Mouse (Mus musculus): ENCODE results near the gene Mmachc. TPM values are rescaled to one million over a fixed set of nuclear protein-coding genes. Genes with fewer than 3 reads are reported as not detected.
"Not testable (repeated sequence)": the region's sequence is repeated elsewhere in the genome, so short reads cannot be mapped to it uniquely, and the experiment has no call there.

The Mmachc gene
- polyA plus RNA-seq, 1 experiment from 2014 or later, result 5.9 TPM

- H3K9ac ChIP-seq (ENCODE audit: low read depth, low read length), result no peak overlapping the region
- H3K27me3 ChIP-seq (replicated peaks; ENCODE audit: control insufficient read depth, insufficient read depth, low read length), result no peaks in the 10 kb centered on the region
- TF ChIP-seq CTCF (IDR thresholded peaks at IDR 0.05; ENCODE audit: low read depth), result no peak
- no peak overlapping the region for H3K4me3 ChIP-seq (ENCODE audit: low read depth, low read length)
- 0 out of 2 replicates have a peak overlapping the region, but pooled peaks have one; percentile 1 for H3K4me2 ChIP-seq (replicated peaks; ENCODE audit: low read depth)
- H3K27ac ChIP-seq (ENCODE audit: low read depth, low read length), result peak overlapping the region; percentile 71
- 37% methylated on average over 6 of the region's 6 CpGs for WGBS
- ATAC-seq, result peak; percentile 84
- H3K36me3 ChIP-seq (ENCODE audit: control insufficient read depth, insufficient read depth), result no peaks in the 10 kb centered on the region
- no peaks in the 10 kb centered on the region for H3K9me3 ChIP-seq (ENCODE audit: control insufficient read depth)
- peaks cover 7% of the 10 kb centered on the region; the same call in 1 of the 2 replicates for H3K4me1 ChIP-seq (replicated peaks; ENCODE audit: control insufficient read depth, insufficient read depth, low read length)
Observed at GRCm38 (mm10) chr4:116660829-116661228, 47.4 kb downstream of the Mmachc start.

DNA sequence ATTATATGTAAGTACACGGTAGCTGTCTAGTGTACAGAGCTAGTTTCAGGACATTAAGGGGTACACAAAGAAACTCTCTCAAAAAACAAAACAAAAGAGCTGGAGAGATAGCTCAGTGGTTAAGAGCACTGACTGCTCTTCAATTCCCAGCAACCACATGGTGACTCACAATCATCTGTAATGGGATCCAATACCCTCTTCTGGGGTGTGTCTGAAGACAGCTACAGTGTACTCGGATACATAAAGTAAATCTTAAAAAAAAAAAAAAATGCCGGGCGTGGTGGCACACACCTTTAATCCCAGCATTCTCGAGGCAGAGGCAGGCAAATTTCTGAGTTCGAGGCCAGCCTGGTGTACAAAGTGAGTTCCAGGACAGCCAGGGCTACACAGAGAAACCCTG, 48.3 kb downstream of the Mmachc start:
- H3K4me1 ChIP-seq (replicated peaks; ENCODE audit: control insufficient read depth, insufficient read depth, low read length); H3K4me3 ChIP-seq (ENCODE audit: low read depth, low read length); H3K4me2 ChIP-seq (replicated peaks; ENCODE audit: low read depth); H3K27me3 ChIP-seq (replicated peaks; ENCODE audit: control insufficient read depth, insufficient read depth, low read length); ATAC-seq; H3K36me3 ChIP-seq (ENCODE audit: control insufficient read depth, insufficient read depth); H3K9me3 ChIP-seq (ENCODE audit: control insufficient read depth); H3K9ac ChIP-seq (ENCODE audit: low read depth, low read length): not testable (repeated sequence)
- H3K27ac ChIP-seq (ENCODE audit: low read depth, low read length), result peak overlapping the region; percentile 71; the same call in 1 of the 2 replicates
- WGBS, result 51% methylated on average over 6 of the region's 6 CpGs

DNA sequence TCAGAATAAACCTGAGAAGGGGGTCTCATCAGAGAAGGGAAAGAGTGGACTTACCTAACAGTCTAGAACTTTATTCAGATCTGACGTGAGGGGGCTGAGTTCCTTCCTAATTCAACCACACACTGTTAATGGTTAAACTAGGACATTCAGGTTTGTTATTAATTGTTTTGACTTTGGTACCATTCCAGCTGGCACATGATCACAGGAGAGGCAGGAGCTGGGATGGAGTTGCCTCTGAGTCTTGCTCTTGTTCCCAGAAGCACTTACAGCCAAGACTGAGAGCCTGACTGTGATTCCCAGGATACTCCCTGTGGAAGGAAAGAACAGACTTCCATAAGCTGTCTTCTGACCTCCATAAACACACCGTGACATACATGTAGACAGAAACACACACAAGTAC, 48.7 kb downstream of the Mmachc start:
- Histone ChIP-seq H3K4me1 (replicated peaks; ENCODE audit: control insufficient read depth, insufficient read depth, low read length) (peaks cover 10% of the 10 kb centered on the region; the same call in 1 of the 2 replicates), H3K9me3 (ENCODE audit: control insufficient read depth) (no peaks in the 10 kb centered on the region), H3K27ac (ENCODE audit: low read depth, low read length) (peak overlapping the region; percentile 71; the same call in 1 of the 2 replicates), H3K4me2 (replicated peaks; ENCODE audit: low read depth) (0 out of 2 replicates have a peak overlapping the region, but pooled peaks have one; percentile 3), H3K9ac (ENCODE audit: low read depth, low read length) (no peak overlapping the region), H3K36me3 (ENCODE audit: control insufficient read depth, insufficient read depth) (no peaks in the 10 kb centered on the region), H3K27me3 (replicated peaks; ENCODE audit: control insufficient read depth, insufficient read depth, low read length) (no peaks in the 10 kb centered on the region), H3K4me3 (ENCODE audit: low read depth, low read length) (no peak overlapping the region)
- no peak for TF ChIP-seq CTCF (IDR thresholded peaks at IDR 0.05; ENCODE audit: low read depth)
- WGBS, result 25% methylated on average over 2 of the region's 2 CpGs
- ATAC-seq, result no peak

DNA sequence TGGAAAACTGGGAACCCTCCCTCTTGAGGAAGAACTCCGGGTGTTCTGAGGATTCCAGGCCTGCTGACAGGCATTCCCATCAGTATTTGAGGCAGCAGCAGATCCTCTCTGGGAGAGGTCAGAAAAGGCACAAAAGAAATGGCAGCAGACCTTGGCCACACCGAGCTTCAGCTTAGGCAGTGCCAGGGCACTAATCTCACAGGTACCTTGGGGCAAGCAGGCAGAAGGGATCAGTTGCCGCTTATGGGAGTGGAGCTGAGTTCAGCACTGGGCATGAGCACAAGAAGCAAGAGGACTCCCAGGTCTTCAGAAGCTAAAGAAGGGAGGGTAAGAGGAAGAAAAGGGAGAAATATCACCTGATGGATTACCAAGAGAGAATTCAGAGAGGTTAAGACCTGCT, 50.2 kb downstream of the Mmachc start:
- 51% methylated on average over 3 of the region's 3 CpGs for WGBS
- Histone ChIP-seq H3K36me3 (ENCODE audit: control insufficient read depth, insufficient read depth) (no peaks in the 10 kb centered on the region), H3K27ac (ENCODE audit: low read depth, low read length) (no peak overlapping the region), H3K4me1 (replicated peaks; ENCODE audit: control insufficient read depth, insufficient read depth, low read length) (peaks cover 10% of the 10 kb centered on the region; the same call in 1 of the 2 replicates), H3K4me3 (ENCODE audit: low read depth, low read length) (no peak overlapping the region), H3K27me3 (replicated peaks; ENCODE audit: control insufficient read depth, insufficient read depth, low read length) (no peaks in the 10 kb centered on the region), H3K9ac (ENCODE audit: low read depth, low read length) (no peak overlapping the region), H3K4me2 (replicated peaks; ENCODE audit: low read depth) (no peak overlapping the region), H3K9me3 (ENCODE audit: control insufficient read depth) (no peaks in the 10 kb centered on the region)
- no peak for TF ChIP-seq CTCF (IDR thresholded peaks at IDR 0.05; ENCODE audit: low read depth)
- no peak for ATAC-seq

DNA sequence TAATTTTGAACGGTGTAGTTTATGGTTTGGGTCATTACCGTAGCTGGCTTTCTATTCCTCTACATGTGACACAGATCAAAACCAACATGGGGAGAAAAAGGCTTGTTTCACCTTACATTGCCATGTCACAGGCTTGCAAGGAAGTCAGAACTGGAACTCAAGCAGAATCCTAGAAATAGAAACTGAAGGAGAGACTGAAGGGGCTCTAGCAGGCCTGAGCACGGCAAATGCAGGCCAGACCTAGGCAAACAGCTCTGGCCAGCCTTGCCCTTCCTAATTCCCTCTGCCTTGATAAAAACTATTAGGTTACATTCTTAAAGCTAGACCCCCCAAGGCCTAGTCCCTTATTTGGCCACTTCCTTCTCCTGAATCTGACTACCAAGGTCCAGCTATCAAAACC, 52.5 kb downstream of the Mmachc start:
- no peaks in the 10 kb centered on the region for H3K9me3 ChIP-seq (ENCODE audit: control insufficient read depth)
- H3K4me2 ChIP-seq (replicated peaks; ENCODE audit: low read depth), result no peak overlapping the region
- H3K9ac ChIP-seq (ENCODE audit: low read depth, low read length), result no peak overlapping the region
- WGBS, result 73% methylated on average over 3 of the region's 3 CpGs
- H3K27me3 ChIP-seq (replicated peaks; ENCODE audit: control insufficient read depth, insufficient read depth, low read length), result no peaks in the 10 kb centered on the region
- H3K27ac ChIP-seq (ENCODE audit: low read depth, low read length), result peak overlapping the region; percentile 41
- peaks cover 10% of the 10 kb centered on the region; the same call in 1 of the 2 replicates for H3K4me1 ChIP-seq (replicated peaks; ENCODE audit: control insufficient read depth, insufficient read depth, low read length)
- no peaks in the 10 kb centered on the region for H3K36me3 ChIP-seq (ENCODE audit: control insufficient read depth, insufficient read depth)
- ATAC-seq, result no peak
- no peak for TF ChIP-seq CTCF (IDR thresholded peaks at IDR 0.05; ENCODE audit: low read depth)
- H3K4me3 ChIP-seq (ENCODE audit: low read depth, low read length), result no peak overlapping the region

DNA sequence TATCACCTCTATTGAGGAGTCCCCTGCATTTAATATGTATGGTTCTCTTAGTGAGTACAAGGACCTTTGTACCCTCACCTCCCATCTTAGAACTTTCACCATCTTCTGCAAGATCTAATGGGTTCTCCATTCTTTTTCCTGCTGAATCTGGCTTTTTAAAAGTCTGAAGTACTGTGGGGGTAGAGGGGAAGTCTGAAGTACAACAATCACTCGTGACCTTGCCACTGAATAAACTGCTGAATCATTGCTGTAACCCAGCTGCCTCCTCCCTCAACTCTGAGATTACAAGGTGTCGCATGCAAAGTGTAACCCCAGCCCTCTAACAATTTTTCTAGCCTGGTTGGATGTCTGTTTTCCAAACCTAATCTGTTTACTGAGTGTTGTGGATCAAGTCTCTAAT, 53.1 kb downstream of the Mmachc start:
- ATAC-seq, result peak; percentile 41
- H3K27me3 ChIP-seq (replicated peaks; ENCODE audit: control insufficient read depth, insufficient read depth, low read length), result no peaks in the 10 kb centered on the region
- 22% methylated on average over 2 of the region's 2 CpGs for WGBS
- H3K4me2 ChIP-seq (replicated peaks; ENCODE audit: low read depth), result no peak overlapping the region
- peaks cover 14% of the 10 kb centered on the region for H3K4me1 ChIP-seq (replicated peaks; ENCODE audit: control insufficient read depth, insufficient read depth, low read length)
- H3K36me3 ChIP-seq (ENCODE audit: control insufficient read depth, insufficient read depth), result no peaks in the 10 kb centered on the region
- no peaks in the 10 kb centered on the region for H3K9me3 ChIP-seq (ENCODE audit: control insufficient read depth)
- no peak for TF ChIP-seq CTCF (IDR thresholded peaks at IDR 0.05; ENCODE audit: low read depth)
- no peak overlapping the region for H3K9ac ChIP-seq (ENCODE audit: low read depth, low read length)
- H3K27ac ChIP-seq (ENCODE audit: low read depth, low read length), result peak overlapping the region; percentile 41; the same call in 1 of the 2 replicates
- H3K4me3 ChIP-seq (ENCODE audit: low read depth, low read length), result no peak overlapping the region

GRCm38 (mm10) chr4:116653228-116653627, 55.0 kb downstream of the Mmachc start:
- H3K36me3 ChIP-seq (ENCODE audit: control insufficient read depth, insufficient read depth), result 0 out of 2 replicates have a peak, but pooled peaks cover 4% of the 10 kb centered on the region
- 84% methylated on average over 6 of the region's 6 CpGs for WGBS
- H3K4me3 ChIP-seq (ENCODE audit: low read depth, low read length), result no peak overlapping the region

More at GRCm38 (mm10) chr4:116653228-116653627, 55.0 kb downstream of the Mmachc start:
- no peak for ATAC-seq
- H3K9ac ChIP-seq (ENCODE audit: low read depth, low read length), result no peak overlapping the region
- no peaks in the 10 kb centered on the region for H3K9me3 ChIP-seq (ENCODE audit: control insufficient read depth)
- no peak overlapping the region for H3K27ac ChIP-seq (ENCODE audit: low read depth, low read length)
- H3K4me2 ChIP-seq (replicated peaks; ENCODE audit: low read depth), result no peak overlapping the region
- no peaks in the 10 kb centered on the region for H3K27me3 ChIP-seq (replicated peaks; ENCODE audit: control insufficient read depth, insufficient read depth, low read length)
- peaks cover 9% of the 10 kb centered on the region for H3K4me1 ChIP-seq (replicated peaks; ENCODE audit: control insufficient read depth, insufficient read depth, low read length)
- TF ChIP-seq CTCF (IDR thresholded peaks at IDR 0.05; ENCODE audit: low read depth), result no peak

Other genes starting within 250 kb of the Mmachc start
- gene Mast2, start 244.2 kb downstream of the Mmachc start, polyA plus RNA-seq (2015; fragmentation: Nextera tagmentation; extraction: Ambion mirVana), result 9.6 TPM in 2 replicates
- 8.8 and 9.1 TPM in 2 replicates for gene Ipp, start 200.9 kb downstream of the Mmachc start, polyA plus RNA-seq (2015; fragmentation: Nextera tagmentation; extraction: Ambion mirVana)
- gene Tmem69, start 152.5 kb downstream of the Mmachc start, polyA plus RNA-seq (2015; fragmentation: Nextera tagmentation; extraction: Ambion mirVana), result 17.0 and 19.1 TPM in 2 replicates
- 31.3 and 33.9 TPM in 2 replicates for gene Gpbp1l1, start 150.7 kb downstream of the Mmachc start, polyA plus RNA-seq (2015; fragmentation: Nextera tagmentation; extraction: Ambion mirVana)
- gene Ccdc17, start 111.8 kb downstream of the Mmachc start, polyA plus RNA-seq (2015; fragmentation: Nextera tagmentation; extraction: Ambion mirVana), result 4.1 and 6.1 TPM in 2 replicates
- 36.9 and 38.6 TPM in 2 replicates for gene Nasp, start 80.5 kb downstream of the Mmachc start, polyA plus RNA-seq (2015; fragmentation: Nextera tagmentation; extraction: Ambion mirVana)
- gene Akr1a1, start 56.7 kb downstream of the Mmachc start, polyA plus RNA-seq (2015; fragmentation: Nextera tagmentation; extraction: Ambion mirVana), result 860 and 870 TPM in 2 replicates
- 1,180 and 1,265 TPM in 2 replicates for gene Prdx1, start 22.9 kb downstream of the Mmachc start, polyA plus RNA-seq (2015; fragmentation: Nextera tagmentation; extraction: Ambion mirVana)
- 9.1 and 11.3 TPM in 2 replicates for gene Ccdc163, start 103 bp upstream of the Mmachc start, polyA plus RNA-seq (2015; fragmentation: Nextera tagmentation; extraction: Ambion mirVana)
- 6.6 and 6.9 TPM in 2 replicates for gene Tesk2, start 12.5 kb upstream of the Mmachc start, polyA plus RNA-seq (2015; fragmentation: Nextera tagmentation; extraction: Ambion mirVana)
- gene Toe1, start 99.2 kb upstream of the Mmachc start, polyA plus RNA-seq (2015; fragmentation: Nextera tagmentation; extraction: Ambion mirVana), result 13.3 and 14.7 TPM in 2 replicates
- 2.6 and 2.9 TPM in 2 replicates for gene Mutyh, start 99.3 kb upstream of the Mmachc start, polyA plus RNA-seq (2015; fragmentation: Nextera tagmentation; extraction: Ambion mirVana)
- 0.51 and 0.99 TPM in 2 replicates for gene Hpdl, start 113.3 kb upstream of the Mmachc start, polyA plus RNA-seq (2015; fragmentation: Nextera tagmentation; extraction: Ambion mirVana)
- gene Zswim5, start 169.0 kb upstream of the Mmachc start, polyA plus RNA-seq (2015; fragmentation: Nextera tagmentation; extraction: Ambion mirVana), result 1.9 and 2.1 TPM in 2 replicates

All from intestine, postnatal 0 days (tissue).